Mouse (Mus musculus) hindlimb bud, embryonic 11.5 days (tissue): Measurements from ENCODE around the gene Gm20403.
"Not testable (repeated sequence)": the region's sequence is repeated elsewhere in the genome, so short reads cannot be mapped to it uniquely, and the experiment has no call there.

Source experiments
- DNase-seq: peaks from one replicate; pipeline ENCODE4 v3.0.0-alpha.2; 2012; ENCODE audit warnings: low read depth, low spot score; ENCODE audit errors: extremely low spot score

Gm20403 gene

DNA sequence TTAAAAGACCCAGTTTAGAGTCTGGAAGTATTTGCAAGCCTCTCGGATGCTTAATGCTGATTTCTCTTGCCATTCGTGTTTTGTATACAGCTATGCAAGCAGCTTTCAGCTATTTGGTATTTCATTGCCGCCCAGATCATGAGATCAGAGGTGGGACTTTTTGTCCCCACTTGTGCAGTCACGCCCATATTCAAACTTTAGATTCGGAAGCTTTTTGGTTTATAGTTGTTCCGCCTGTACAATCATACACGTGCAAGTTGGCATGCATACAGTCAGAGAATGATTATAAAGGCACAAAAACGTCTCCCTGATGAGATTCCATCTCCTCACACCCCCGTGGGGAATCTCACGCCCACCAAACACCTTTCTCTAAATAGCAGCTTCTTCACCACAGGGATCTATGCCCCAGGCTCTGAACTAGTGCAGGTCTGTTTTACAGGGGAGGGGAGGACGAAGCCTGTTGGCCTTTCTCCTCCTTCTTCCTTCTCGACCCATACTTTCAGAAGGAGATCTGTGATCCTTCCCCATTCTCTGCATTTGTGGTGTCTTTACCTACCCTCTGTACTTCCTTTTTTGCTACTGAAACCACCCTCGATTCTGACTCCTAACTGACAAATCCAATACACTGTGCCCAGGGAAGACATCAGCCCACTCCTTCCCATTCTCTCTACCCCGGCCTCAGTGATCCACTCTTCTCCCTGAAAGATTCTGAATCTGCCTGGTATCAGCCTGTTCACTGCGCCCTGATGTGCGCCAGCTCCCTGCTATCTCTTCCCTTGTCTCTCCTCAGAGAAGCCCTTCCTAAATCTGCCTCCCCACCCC lies 7.1 kb upstream of the Gm20403 start:
- no peak for DNase-seq

DNA sequence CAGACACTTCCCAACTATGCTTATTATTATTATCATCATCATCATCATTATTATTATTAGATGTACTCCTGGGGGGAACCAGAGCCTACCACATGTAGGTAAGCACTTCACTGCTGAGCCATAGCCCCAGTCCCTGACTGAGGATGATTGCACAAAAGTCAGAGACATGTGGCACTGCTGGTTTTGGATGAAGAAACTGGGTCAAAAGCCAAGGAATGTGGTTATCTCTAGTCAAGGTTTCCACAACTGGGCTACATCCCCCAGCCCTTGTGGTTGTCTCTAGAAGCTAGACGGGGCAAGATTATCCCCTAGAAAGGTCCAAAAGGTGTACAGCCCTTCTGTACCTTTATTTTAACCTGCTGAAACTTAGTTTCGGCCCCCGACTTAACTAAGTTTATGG lies 6.5 kb upstream of the Gm20403 start:
- no peak for DNase-seq

DNA sequence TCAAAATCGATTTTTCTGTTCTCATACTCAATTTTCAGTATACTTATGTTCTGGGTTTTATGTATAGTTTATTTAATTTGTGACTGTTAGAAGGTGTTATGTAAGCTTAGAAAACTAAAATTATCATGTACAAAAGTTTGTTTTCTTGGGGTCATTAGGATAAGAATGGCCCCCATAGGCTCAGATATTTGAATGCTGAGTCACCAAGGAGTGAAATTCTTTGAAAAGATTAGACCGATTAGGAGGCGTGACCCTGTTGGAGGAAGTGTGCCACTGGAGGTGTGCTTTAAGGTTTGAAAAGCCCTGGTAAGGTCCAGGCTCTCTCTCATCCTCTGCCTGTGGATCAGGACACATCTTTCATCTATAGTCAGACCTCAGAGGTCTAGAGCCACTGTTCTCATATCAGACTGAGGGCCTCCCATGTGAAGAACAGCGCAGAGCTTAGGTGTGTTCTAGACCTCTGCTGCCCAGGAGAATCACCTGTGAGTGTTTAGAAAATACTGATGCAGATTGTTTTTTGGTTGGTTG lies 2.1 kb upstream of the Gm20403 start:
- no peak for DNase-seq

DNA sequence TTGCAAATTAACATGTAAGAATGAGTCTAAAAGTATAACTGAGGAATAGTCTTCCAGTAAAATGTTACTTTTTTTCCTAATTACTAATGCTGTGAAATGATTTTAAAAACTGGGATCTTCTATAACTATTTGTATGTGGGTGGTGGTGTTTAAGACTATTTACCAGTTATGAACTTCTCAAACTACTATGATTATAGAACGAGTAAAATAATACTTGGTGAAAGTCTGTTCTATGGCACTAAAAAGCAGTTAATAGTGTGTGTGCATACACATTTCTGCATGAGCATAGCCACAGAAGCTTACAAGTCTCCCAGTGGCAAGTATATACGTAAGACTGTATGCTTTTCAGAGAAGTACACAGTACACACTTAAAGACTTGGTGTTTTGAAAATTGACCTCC lies 827 bp upstream of the Gm20403 start:
- DNase-seq, result no peak

DNA sequence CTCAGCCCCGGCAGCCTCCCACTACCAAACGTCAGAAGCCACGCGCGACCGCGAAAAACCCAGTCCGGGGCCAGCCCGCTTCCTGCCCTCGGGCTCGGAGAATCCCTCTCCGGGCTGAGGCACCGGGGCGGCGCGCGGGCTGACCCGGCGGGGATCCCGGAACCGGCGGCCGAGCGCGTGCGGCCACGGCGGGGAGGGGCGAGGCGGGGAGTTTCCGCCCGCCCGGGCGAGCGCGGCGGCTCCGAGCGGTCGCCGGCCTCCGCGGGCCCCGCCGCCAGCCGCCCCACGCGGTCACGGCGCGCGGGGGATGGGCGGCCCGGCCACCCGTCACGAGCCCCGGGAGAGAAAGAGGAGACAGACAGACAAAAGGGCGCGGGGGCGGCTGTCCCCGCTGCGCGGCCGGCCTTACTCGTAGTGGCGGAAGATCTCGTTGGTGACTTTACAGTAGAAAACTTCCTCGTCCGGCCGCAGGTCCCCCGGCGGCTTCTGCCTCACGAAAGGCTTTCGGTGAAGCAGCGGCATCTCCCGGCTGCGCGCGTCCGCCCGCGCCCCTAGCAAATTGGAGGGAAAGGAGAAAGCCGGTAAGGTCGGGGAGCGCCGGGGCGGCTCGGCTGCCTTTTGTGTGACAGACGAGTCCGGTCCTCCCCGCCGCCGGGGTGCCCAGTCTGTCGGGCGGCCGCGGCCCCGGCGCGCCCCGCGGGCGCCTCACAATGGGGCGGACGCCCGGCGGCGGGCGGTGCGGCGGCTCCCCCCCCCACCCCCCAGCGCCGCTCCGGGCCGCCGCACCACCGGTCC lies 875 bp downstream of the Gm20403 start:
- no peak for DNase-seq

DNA sequence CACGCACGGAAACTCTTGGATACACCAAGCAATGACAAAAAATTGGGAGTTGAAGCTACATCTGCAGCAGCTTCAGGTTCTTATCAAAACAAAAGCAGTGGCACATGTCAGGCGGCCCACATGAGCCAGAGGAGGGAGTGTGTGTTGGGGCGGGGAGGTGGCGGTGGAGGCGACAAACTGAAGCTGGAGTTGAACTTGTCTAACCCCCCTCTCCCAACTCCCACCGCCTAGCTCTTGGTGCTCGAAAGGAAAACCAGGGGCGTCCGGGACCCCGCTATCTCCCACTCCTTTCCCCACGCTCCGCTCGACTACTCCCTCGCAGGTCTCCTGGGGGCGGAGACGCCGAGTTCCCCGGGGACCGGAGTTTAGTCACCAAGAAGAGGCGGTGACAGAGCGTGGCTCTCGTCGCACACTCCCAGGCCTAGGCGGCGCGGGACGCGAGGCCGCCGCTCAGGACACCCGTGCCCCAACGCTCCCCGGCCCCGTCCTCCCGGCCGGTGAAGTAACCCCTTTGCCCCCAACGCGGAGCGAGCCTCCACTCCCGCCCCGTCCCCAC lies 1.6 kb downstream of the Gm20403 start:
- no peak for DNase-seq

DNA sequence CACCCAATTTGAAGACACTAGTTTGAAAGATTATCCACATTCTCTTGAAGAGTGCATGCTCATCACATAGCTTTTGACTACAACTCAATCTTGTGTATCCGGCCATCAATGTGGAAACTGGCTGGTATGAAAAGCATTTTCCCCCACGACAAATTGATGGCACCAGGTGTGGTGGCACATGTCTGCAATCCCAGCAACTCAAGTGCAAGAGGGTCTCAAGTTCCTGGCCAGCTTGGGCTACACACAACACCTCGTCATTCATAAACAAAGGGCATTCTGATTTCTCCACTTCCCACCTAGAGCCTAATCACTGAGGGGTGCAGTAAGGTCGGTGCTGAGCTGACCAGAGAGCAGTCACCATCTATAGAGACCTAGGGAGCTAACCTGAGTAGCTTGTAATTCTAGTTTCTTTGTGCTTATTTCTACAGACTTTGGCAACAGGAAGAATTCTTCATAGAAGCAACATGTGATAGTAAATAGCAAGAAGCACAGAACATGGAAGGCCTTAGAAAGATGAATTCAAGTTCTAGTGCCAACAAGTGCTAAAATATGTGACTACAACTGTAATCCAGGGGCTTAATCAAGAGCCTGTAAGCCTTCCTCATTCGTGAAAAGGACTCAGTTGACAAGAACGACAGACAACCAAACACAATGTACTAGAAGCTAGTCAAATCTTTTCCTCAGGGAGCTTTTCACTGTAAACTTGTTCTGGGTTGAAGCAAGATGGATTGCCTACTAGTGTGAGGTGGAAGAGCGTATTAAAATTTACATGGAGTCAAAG lies 3.2 kb downstream of the Gm20403 start:
- DNase-seq, result no peak

DNA sequence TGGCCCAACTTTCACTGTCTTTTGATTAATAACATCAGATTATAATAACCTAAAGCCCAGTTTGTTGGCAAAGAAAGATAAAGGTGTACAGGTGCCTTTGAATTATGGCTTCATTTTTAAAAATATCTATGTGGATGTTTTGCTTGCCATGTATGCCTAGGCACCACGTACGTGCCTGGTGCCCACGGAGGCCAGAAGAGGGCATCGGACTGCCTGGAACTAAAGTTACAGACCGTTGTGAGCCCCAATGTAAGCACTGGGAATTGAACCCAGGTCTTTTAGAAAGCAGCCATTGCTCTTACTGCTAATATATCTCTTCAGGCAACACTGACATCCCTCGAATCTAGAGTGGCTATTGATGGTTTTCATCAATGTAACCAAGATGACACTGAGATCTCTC lies 4.4 kb downstream of the Gm20403 start:
- no peak for DNase-seq

DNA sequence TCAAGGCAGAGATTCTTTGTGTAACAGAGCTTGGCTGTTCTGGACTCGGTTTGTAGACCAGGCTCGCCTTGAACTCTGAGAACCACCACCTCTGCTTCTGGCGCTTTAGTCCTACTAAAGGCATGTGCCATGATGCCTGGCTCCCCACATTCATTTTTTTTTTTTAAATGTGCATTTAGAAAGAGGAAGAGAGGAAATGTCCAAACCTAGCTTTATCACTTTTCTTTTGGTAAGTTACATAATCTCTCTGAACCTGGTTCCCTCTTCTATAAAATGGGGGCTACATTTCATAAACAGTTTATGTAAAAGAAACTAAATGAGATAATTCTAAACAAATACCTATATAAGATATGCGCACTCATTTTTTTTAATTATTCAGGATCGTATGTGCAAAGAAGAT lies 5.4 kb downstream of the Gm20403 start:
- no peak for DNase-seq

DNA sequence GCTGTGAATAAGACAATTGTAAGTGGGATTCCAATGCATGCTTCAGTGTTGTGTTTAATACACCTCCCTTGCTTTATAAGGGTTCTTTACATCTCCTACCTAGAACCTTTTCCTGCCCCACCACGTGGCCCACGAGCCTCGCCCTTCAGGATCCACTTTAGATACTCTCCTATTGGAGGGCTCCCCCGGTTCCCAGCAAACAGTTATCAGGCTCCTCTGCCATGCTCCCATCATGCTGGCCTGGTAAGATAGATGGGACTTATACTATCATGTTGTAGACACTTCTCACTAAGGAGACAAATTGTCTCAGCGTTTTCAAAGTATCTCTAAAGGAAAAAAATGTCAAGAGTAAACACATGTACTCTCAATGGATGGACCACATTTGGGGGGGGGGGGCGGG lies 5.8 kb downstream of the Gm20403 start:
- DNase-seq, result no peak

DNA sequence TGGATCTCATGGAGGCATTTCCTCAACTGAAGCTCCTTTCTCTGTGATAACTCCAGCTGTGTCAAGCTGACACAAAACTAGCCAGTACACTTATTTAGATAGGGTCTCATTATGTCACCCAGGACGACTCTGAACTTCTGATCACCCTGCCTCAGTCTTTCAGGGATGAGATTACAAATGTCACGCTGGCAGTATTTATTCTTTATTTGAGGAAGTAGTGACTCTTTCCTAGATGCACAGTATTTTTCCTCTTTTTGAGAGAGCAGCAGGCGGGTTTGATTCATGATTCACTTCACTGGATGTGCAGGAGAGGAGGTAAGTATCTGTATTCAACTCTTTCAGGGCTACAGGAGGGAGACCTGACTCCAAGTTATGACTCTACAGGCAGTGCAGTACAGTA lies 17.3 kb downstream of the Gm20403 start:
- no peak for DNase-seq

DNA sequence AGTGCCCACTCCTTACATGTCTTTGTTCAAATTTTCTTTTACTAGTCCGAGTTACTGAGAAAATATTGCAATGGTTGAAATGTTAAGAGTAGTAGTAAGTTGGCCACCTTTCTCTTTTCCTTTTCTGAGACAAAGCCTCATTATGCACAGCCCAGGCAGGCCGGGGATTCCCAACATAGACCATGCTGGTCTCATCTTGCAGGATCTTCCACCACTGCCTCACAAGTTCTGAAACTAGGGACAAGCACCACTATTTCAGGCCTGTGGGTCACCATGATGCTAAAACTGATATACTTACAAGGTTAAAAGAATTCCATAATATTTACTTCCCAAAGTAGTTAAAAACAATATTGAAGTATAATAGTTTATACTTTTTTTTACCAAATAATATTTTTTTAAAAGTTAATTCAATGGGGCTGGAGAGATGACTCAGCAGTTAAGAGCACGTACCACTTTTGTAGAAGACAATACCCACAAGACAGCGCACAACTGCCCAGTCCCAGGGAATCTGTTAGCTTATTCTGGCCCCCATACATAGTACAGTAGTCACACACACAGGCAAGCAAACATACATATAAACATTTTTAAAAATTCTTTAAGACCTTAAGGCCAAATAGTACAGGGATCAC lies 20.7 kb downstream of the Gm20403 start:
- no peak for DNase-seq

DNA sequence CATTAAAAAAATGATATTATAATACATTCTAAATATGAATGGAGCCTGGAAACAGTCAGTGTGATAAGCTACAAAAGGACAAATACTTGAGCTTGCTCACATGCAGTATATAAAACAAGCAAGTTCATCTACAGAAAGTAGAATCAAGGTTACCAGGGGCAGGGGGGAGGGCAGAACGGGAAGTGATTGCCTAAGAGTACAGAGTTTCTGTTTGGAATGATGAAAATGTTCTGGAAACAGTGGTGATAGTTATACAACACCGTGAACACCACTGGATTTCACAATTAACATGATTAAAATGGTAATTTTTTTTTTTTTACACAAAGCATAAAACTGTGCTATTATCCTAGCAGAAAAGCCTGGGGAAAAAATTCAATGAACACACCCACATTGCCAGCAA lies 26.8 kb downstream of the Gm20403 start:
- no peak for DNase-seq

DNA sequence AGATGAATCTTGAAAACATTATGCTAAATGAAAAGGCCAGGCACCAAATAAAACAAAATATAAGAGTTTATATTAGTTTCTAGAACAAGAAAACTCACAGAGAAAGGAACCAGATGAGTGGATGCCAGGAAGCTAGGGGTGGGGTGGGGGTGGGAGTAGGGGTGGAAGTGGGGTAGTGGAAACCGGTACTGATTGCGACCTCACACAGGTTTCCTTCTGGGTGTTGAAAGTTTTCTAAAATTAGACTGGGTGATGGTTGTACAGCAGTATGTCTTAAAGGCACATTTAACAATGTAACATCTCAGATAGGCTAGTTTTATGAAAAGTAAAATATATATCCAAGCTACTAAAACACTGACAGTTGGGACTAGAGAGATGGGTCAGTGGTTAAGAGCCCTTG lies 29.4 kb downstream of the Gm20403 start:
- no peak for DNase-seq

DNA sequence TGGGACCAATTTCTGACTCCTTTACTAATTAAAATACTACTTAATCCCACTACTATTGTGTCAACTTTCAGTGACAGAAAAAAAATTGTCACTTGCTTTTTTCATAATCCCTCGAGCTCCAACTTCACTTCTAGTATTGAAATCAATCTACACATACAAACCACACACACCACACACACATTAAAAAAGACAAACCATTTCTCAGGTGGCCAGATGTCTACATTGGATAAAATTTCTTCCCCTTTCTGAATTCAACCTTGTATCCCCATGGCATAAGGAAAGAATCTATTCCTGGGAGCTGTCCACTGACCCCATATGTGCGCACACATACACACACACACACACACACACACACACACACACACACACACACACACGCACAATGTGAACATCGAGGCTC lies 29.9 kb downstream of the Gm20403 start:
- DNase-seq, result no peak

DNA sequence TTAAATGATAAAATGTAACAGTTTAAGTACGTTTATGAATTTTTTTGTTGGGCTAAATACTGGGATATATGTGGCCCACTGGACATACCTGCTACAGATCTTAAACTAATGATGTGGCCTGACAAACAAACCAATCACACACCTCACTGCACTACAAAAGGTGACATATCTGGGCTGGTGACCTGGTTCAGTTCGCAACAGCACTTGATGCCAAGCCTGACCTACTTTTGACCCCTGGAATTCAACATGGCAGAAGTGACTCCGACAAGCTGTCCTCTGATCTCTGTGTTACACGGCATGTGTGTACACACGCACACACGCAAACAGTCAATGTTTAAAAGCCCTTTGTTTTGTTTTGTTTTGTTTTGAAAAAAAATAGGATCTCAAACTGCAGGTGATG lies 40.2 kb downstream of the Gm20403 start:
- no peak for DNase-seq

DNA sequence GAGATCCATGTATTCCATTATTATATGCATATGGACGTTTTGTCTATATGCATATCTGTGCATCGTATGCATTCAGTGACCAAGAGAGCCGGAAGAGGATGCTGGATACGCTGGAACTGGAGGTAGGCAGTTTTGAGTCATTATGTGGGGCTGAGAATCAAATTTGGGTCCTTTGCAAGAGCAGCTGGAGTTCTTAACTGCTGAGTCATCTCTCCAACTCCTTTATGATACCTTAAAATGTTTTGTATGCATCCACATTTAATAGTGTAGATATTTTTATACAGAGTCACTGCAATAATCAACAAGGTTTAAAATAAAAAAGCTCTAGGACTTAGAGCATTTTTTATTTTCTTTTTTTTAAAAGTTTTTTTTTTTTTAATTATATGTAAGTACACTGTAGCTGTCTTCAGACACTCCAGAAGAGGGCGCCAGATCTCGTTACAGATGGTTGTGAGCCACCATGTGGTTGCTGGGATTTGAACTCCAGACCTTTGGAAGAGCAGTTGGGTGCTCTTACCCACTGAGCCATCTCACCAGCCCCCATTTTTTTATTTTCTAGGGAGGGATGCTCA lies 43.7 kb downstream of the Gm20403 start:
- DNase-seq, result not testable (repeated sequence)

DNA sequence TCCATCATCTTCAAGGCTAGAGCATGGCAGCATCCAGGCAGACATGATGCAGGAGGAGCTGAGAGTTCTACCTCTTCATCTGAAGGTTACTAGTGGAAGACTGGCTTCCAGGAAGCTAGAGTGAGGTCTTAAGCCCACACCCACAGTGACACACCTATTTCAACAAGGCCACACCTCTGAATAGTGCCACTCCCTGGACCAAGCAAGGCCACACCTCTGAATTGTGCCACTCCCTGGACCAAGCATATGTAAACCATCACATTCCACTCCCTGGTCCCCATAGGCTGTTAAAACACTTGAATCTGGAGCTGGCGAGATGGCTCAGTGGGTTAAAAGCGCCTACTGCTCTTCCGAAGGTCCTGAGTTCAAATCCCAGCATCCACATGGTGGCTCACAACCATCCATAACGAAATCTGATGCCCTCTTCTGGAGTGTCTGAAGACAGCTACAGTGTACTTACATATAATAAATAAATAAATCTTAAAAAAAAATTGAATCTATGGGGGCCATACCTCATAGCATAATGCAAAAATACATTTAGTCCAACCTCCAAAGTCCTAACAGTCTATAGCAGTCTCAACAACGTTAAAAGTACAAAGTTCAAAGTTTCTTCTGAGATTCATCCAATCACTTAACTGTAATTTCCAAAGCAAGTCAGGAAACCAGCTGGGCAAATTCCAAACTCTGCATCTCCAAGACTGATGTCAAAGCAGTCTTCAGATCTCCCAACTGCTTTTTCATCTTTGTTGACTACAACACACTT lies 48.6 kb downstream of the Gm20403 start:
- not testable (repeated sequence) for DNase-seq
